Mouse (Mus musculus) C2C12 (cell line): ENCODE data around the gene Espl1.

Source experiments
- CEBPB ChIP-seq: IDR thresholded peaks from one replicate; pipeline ENCODE4 v1.6.1; 2011; ENCODE audit warnings: low read depth, mild to moderate bottlenecking, control low read depth, moderate library complexity
- CTCF ChIP-seq: IDR thresholded peaks from one replicate; pipeline ENCODE4 v1.5.1; 2011; ENCODE audit not compliant: control insufficient read depth, insufficient read depth, insufficient read length
- FOSL1 ChIP-seq: IDR thresholded peaks from one replicate; pipeline ENCODE4 v1.8.0; 2011; ENCODE audit warnings: mild to moderate bottlenecking, low read length; ENCODE audit not compliant: poor library complexity, insufficient read depth, severe bottlenecking
- MAX ChIP-seq: IDR thresholded peaks from one replicate; pipeline ENCODE4 v1.6.1; 2011; ENCODE audit warnings: mild to moderate bottlenecking, control low read depth
- MYOD1 ChIP-seq: IDR thresholded peaks from one replicate; pipeline ENCODE4 v1.6.1; 2011; ENCODE audit warnings: low read depth; ENCODE audit not compliant: control insufficient read depth, insufficient read length
- MYOG ChIP-seq: IDR thresholded peaks from one replicate; pipeline ENCODE4 v1.6.1; 2011; ENCODE audit not compliant: control insufficient read depth, insufficient read length; ENCODE audit errors: extremely low read depth
- USF1 ChIP-seq: IDR thresholded peaks from one replicate; pipeline ENCODE4 v1.6.1; 2011; ENCODE audit warnings: low read depth, mild to moderate bottlenecking, control low read depth, moderate library complexity

GRCm38 (mm10) chr15:102331610-102332015, 35.5 kb downstream of the Espl1 start, which contains the start of gene Myg1:
- no peak for TF ChIP-seq CTCF
- peak; percentile 96 for TF ChIP-seq MAX
- TF ChIP-seq MYOD1, result no peak
- TF ChIP-seq CEBPB, result no peak
- TF ChIP-seq FOSL1, result no peak
- no peak for TF ChIP-seq USF1
- TF ChIP-seq MYOG, result no peak
